Mouse (Mus musculus) effector memory CD4-positive, alpha-beta T cell, adult 5 months (primary cell): Measurements from ENCODE around the gene Gm20696. TPM values are rescaled to one million over a fixed set of nuclear protein-coding genes. Genes with fewer than 3 reads are reported as not detected.

ENCODE experiments used
- polyA plus RNA-seq: library from polyadenylated mRNA; unstranded; fragments of 100-300 nt; shearing (Covaris generic); gene quantifications from one replicate; pipeline ENCODE4 v1.2.1, GENCODE M21; 2017

Gene Gm20696
- polyA plus RNA-seq, result 4.6 TPM

DNA sequence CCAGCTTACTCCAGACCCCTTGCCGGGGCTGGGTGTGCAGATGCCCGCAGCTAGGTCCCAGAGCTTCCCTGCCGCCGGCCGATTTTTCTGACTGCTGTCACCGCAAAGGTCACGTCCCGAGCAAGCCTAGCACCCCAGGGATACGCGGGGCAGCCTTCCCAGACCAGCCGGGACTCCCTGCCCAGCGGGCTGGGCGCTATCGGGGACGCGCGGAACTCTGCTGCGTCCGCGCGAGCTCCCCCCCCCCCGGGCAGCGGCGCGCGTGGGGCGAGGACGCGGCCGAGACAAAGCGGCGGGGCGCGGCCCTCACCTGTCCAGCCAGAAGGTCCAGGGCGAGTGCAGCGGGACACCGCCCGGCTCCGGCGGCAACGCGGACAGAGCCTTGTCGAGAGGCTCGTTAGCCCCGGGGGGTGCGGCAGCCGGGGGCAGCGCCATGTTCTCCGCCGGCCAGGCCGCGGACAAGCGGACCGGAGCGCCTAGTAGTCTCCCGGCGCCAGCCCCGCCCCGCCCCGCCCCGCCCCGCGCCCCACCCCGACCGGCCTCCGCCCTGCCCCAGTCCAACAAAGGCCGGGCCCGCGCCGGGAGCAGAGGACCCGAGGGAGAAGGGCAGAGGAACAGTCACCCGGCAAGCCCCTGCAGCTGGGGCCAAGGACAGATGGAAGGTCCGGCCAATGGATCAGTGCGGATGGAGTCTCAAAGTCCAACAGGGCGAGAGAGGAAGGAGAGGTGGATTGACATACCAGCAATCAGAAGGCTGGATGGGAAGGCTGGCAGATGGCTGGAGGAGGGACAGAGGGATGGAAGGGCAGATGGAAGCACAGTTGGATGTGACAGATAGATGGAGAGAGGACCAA, at the start of gene Gm20696, which contains the start of gene Eif4e3:
Gm20696 (minus strand) TSS at position 480 of the 854 bp plus-strand sequence.
Eif4e3 (minus strand) TSS at position 454 of the 854 bp plus-strand sequence.

DNA sequence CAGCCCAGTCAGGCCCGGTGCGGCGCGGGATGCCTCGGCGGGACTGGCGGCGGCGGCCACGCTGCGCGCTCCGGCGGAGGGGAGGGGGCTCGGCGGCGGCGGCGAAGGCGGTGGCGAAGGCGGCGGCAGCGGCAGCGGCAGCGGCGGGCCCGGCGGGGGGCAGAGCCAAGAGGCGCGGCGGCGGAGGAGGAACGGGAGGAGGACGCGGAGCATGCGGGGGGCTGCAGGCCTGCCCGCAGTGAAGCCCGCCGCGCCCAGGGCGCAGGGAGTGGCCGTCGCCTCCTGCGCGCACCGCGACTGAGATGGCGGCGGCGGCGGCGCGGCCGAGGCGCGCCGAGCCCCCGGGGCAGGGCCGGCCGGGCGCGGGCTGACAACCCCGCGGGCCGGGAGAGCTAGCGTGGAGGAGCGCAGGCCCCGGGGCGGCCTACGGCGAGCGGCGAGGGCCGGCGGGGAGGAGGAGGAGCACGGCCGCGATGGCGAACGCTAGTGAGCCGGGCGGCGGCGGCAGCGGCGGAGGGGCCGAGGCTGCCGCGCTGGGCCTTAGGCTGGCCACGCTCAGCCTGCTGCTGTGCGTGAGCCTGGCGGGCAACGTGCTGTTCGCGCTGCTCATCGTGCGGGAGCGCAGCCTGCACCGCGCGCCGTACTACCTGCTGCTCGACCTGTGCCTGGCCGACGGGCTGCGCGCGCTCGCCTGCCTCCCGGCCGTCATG, 25.8 kb upstream of the Gm20696 start, which contains the start of gene Gpr27:
Gpr27 (plus strand) TSS at position 474 of the 710 bp plus-strand sequence.

GRCm38 (mm10) chr6:99522359-99523108, 144.1 kb downstream of the Gm20696 start, which contains the start of gene Foxp1:
Foxp1 (minus strand) TSS chr6:99522721.

Other genes starting within 250 kb of the Gm20696 start
- 267 TPM for gene Foxp1, start 144.1 kb downstream of the Gm20696 start, polyA plus RNA-seq
- 8.7 TPM for gene Eif4e3, start within 50 bp of the Gm20696 start, polyA plus RNA-seq
- not detected for gene Gpr27, start 25.9 kb upstream of the Gm20696 start, polyA plus RNA-seq
- gene Prok2, start 59.6 kb upstream of the Gm20696 start, polyA plus RNA-seq, result not detected